Mouse (Mus musculus) testis, adult 2 months (tissue): Measurements from ENCODE around the gene Tmem30c.
"Not testable (repeated sequence)": the region's sequence is repeated elsewhere in the genome, so short reads cannot be mapped to it uniquely, and the experiment has no call there.

Source experiments
- CTCF ChIP-seq: fragments of 200-500 bp; IDR thresholded peaks from 2 replicates; pipeline ENCODE4 v1.5.1; 2012; ENCODE audit warnings: low read depth, mild to moderate bottlenecking, inconsistent platforms, low read length, moderate library complexity; ENCODE audit not compliant: control insufficient read depth, insufficient read depth, insufficient replicate concordance
- POLR2A ChIP-seq: fragments of 200-500 bp; IDR thresholded peaks from 2 replicates; pipeline ENCODE4 v1.6.1; 2012; ENCODE audit warnings: low read depth, mild to moderate bottlenecking, inconsistent platforms, low read length, moderate library complexity; ENCODE audit not compliant: control insufficient read depth

DNA sequence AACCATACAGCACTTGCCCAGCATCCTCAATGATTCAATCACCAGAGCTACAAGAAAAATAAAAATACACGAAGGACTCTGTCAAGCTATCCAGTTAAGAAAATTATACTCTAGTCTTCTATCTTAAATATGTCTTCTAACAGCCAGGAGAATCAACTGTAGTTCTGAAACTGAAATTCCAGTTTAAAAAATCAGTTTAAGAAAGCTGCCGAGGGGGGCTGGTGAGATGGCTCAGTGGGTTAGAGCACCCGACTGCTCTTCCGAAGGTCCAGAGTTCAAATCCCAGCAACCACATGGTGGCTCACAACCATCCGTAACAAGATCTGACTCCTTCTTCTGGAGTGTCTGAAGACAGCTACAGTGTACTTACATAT, 60.7 kb downstream of the Tmem30c start:
- not testable (repeated sequence) for TF ChIP-seq POLR2A, CTCF
